Mouse (Mus musculus) regulatory T cell (primary cell): ENCODE measurements around the gene Rtf1.

ENCODE experiments used
- in situ Hi-C: fragments of 300-600 bp; cut with MboI, MseI; formaldehyde crosslinking; loops from one replicate; pipeline ENCODE4 v1.15.1; 2025; ENCODE audit warnings: high pct_unique_total_duplicates

Rtf1 gene

DNA sequence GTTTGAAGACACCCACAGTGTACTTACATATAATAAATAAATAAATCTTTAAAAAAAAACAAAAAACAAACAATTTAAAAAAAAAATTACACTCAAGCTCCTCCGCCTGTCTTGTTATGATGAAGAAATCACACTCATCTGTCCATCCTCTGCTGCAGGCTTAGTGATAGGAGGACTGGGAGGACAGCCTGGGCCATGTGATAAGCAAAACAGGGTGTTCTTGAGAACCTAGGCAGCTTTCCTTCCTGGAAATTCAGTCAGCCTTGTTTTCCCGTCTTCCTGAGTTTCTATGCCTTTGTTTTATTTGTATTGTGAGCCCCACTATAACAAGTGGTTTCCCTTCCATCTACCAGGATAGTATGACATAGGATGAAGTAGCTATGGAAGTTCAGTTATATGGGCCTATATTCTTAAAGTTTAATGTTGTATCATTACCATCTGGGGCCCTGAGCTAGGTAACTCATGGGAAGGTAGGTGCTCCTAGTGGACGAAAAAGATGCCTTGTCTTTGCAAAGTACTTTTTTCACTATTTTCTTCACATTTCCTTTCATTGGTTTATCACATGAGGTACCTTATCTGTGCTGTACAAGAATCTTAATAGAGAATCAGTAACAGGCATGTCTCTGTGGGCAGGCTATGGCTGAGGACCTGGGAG lies 53.0 kb downstream of the Rtf1 start:
- in situ Hi-C loops: no loop called here

DNA sequence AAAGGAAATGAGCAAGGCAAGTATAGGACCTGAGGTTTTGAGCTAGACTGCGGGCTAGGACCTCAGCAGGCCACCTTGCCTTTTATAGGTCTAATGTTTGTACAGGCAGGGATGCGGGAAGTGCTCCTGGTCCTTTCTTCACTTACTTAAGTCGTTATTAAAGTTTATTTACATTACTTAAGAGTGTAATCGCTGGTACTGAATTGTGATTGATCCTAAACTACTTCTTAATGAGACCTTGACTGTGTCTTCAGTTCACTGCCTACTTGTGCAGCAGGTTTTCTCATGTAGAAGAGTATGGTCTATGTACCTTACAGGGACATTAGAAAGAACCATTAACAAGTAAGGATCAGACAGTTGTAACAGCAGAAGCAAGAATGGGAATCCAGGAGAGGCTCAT lies 55.9 kb downstream of the Rtf1 start:
- in situ Hi-C loops: no loop called here

DNA sequence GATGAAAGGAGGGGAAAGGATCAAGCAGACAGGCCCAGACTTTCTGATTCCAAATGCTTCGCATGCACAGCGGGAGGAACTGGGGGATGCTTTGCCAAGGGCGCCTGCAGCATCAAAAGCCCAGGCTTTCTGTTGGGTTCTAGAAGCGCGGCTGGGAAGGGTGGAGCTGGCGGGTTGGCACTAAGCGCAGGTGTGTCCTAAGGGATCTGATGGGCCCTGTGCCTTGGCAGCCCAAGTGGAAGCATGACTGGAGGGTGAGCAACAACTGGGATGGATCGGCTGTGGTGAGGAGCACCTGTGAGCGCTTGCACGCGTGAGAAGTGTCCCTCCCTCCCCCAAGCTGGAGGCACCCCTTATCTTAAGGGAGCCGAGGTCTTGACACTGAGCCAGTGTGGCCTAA lies 62.3 kb downstream of the Rtf1 start:
- in situ Hi-C loops: no loop called here

DNA sequence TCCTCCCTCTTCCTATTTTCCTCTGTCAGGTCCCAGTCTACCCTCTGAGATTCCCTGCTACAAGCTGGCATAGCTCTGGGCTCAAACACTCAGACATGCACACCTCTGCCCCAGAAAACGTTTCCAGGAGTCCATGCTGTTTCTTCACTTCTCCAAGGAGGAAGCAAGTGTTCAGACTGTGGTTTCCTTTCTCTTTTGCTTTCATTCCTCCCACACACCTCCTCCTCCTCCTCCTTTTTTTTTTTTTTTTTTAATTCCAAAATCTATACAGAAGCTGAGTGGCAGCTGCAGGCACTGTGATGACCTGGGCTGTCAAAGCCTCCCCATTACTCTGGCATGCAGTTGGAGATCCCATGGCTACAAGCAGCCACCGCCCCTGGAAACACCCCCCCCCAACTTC lies 65.7 kb downstream of the Rtf1 start:
- in situ Hi-C loops: no loop called here

DNA sequence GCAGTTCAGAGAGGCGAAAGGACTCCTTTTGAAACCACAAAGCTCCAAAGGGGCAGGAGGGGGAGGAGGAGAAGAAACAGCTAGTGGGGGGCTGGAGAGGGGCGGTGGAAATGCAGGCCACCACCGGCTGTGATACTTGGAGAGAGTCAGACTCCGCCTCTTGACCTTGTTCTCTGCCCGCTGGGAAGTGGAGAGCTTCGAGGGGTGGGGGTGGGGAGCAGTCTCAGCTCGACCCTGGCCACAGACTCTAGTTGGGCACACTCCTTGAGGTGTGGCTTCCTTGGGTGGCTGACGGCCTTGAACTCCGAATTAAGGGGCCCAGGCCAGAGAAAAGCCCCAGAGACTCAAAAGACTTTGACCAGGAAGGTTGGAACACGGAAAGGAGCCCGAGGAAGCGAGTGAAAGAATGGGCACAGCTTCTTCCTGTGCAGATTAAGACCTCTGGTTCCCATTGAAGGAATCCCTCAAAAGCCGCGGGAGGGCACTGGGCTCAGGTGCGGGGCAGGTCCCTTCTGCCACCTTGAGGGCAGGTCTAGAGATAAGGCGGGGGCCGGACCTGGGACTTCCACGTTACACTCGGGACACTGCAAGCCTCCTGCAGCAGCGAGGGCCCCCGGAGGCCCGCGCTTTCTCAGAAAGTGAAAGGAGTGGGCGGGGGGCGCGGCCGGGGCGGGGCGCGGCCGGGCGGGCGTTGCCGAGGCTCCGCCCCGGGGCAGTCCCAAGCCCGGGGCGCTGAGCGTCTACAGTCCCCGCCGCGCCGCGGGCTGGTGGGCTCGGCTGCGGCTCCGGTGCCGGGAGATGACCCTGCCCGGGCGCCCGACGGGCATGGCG lies 66.9 kb downstream of the Rtf1 start, which contains the start of gene Itpka:
TSS of gene Itpka (plus strand) at position 757 of the 831 bp plus-strand sequence.
- in situ Hi-C loops: no loop called here

DNA sequence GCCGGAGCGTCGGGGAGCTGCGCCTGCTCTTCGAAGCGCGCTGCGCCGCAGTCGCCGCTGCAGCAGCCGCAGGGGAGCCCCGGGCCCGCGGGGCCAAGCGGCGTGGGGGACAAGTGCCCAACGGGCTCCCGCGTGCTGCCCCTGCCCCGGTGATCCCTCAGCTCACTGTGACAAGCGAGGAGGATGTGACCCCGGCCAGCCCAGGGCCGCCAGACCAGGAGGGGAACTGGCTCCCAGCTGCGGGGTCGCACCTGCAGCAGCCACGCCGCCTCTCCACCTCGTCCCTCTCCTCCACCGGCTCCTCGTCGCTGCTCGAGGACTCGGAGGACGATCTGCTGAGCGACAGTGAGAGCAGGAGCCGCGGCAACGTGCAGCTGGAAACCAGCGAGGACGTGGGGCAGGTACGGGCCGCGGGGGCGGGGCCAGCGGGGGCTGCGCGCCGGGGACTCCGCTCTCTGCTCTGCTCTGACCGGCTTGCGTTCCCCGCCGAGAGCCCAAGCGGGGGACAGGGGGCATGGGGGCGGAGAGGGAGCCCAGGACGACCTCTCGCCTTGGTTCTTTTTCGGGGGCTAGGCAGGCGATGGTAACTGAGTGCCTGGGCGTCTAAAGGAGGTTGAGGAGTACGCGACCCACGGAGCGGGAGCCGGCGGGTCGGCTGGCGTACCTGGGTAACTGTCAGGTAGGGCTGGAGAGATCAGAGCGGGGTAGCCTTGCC lies 67.8 kb downstream of the Rtf1 start:
- in situ Hi-C loops: no loop called here

DNA sequence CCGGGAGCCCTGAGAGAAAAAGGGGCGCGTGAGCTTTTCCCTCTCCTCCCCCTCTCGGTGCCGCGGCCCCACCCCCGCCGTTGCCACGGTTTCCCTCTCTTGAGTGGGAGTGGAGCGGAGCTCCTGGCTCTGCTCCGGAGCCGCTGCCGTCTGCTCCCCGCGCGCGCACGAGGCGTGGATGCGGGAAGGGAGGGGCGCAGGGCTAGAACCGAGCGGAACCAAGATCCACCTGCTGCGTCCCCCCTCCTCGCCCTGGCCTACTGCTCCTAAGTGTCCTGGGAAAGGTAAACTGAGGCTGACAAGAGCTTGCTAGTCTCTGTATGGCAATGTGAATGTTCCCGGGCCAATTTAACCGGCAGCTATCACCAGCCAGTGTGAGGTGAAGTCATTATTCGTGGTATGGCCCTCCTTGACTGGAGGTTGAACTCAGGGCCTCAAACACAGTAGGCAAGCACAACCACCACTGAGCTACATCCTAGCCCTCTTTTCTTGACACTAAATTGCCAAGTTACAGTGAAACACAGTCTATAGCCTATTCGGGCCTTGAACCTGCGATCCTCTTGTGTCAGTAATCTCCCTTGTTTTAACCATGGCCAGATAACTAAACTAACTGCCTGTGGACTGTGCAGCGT lies 68.4 kb downstream of the Rtf1 start:
- in situ Hi-C loops: no loop called here

DNA sequence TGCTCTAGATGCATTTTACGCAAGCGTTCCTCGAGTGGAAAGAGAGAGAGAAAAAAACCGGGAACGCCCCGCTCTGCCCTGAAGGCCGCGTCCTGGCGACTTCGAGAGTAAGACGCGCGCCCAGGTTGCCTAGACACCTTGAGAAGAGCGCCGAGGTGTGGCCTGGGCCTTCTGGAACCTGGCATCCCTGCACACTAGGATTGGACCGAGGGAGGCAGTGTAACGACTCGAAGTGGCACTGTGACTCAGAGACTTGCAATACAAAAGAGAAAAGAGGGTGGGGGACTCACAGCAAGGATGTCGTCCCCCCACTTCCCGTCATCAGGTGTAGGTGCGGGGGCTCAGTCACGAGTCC lies 68.9 kb downstream of the Rtf1 start:
- in situ Hi-C loops: no loop called here

DNA sequence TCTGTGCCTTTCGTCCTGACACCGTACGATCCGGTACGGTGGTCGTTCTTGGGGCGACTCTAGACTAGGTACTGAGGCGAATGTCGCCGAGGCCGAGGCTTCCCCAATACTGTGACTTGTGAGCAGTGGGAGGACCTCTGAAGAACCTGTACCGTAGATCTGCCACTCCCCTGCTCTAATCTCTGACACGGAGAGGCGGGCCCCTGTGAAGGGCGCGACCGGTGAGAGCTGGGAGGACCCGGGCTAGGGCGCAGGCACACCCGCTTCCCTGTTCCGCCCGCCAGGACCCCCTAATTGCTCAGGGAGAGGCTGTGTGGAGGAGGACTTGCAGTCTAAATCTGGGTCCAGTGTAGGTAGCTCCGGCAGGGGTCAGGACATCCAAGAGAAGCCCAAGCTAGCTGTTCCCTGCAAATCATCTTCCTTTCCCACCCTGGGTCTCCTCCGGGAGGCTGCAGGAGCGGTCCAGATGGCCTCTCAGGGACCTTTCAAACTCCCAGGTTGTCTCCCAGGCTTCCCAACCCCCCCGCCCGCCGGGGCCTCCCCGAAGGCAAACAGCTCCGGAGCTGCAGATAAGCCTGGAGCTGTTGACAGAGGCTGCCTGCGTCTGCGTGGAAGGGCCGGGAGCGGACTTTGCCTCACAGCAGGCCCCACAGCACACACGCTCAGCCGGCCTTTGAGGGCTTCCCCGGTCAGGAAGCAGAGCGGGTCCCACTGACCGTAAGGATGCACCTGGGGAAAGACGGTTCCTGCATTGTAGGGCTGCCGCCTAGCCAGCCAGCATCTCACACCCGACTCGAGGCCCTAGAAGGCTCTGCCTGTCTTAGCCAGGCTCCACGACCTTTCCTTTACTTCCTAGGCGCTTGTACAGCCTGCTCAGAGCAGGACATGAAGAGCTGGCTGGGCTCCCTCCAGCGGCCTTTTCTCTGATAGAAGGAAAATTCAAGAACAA lies 69.6 kb downstream of the Rtf1 start:
- in situ Hi-C loops: no loop called here

DNA sequence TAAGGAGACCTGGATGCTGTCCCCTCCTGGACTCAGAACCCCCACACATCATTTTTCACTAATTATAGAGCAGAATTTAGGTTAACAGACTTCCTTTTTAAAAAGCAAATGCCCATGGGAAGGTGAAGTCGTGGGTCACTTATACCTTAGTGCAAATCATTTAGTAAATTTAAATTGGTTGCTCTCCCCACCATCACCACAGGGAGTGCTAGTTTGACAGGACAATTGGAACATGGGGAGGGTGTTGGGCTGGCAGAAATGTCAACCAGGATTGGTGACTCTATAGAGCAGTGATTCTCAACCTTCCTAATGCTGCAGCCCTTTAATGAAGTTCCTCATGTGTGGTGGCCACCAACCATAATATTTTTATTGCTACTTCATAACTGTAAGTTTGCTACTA lies 70.4 kb downstream of the Rtf1 start:
- in situ Hi-C loops: no loop called here

DNA sequence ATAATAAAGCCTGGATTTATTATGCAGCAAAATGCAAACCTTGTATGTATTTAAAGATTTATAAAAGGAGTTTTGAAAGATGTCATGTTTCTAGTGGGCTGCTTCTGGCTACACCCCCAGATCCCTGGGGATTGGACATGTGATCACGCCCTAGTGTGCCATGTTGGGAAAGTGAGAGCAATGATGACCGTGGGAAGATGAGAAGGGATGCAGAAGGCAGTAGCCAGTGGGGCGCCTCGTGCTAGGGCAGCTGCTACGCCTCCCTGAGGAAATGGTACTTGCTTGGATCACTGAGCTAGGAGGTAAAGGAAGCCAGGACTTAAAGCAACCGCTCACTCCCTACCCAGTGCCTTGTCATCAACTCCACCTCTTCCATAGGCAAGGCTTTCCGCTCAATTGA lies 72.7 kb downstream of the Rtf1 start:
- in situ Hi-C loops: no loop called here

DNA sequence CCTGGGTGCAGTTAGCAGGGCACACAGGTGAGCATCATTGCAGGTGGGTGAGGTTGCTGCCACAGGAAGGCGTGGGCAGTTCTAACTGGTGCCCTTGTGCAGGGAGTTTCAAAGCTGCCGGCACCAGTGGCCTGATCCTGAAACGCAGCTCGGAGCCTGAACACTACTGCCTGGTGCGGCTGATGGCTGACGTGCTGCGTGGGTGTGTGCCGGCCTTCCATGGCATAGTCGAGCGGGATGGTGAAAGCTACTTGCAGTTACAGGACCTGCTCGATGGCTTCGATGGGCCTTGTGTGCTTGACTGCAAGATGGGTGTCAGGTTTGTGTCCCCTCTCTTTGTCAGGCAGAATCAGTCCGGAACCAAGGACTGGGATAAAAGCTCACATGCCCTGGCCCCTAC lies 74.4 kb downstream of the Rtf1 start:
- in situ Hi-C loops: no loop called here

DNA sequence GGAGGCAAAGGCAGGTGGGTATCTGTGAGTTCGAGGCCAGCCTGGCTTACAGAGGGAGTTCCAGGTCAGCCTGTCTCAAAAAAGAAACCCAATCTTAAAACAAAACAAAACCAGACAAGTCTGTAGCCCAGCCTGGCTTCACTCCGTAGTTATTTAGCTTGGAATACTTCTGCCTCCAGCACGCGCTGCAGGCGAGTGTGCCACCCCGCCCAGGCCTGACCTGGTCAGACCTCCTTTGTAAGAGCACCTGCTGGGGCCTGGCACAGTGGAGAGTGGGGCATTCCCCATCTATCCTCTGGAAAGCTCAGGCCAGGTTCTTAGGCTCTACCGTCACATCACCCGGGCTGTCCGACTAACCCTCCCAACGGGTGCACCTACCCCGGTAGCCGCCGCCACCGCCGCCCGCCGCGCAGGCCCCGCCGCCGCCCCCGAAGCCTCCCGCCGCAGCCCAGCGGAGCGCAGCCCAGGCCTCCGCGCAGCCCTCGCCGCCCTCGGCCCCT lies 82.8 kb downstream of the Rtf1 start:
- in situ Hi-C loops: no loop called here

DNA sequence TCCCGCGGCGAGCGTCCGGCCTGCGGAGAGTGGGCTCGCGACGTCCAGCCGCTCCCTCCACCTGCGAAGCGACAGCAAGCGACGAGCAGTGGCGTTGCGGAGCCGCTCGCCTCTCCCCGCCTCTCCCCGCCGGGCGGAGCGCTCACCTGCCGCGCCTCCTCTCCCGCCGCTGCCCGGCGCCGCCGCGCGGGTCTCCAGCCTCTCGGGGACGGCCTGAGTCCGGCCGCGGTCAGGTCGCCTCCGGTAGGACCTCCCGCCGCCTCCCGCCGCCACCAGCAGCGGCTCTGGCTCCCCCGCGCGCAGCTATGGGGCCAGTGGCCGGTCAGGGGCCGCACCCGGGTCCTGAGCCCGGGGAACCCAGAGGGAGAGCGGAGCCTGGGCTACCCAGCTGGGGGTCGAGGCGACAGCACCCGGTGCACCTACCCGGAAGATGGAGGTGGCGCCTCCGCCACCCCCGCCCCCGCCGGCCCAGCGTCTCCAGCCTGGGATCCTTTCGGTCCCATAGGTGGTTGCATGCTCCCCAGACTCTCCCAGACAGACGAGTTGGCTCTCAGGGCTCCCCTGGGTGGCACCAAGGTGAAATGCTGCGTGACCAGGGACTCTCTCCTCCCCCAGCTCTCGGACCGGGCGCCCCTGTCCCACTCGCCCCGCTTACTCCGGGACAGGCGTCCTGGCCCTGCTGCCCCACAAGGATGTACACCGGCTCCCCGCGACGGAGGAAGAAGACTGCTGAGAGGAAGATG lies 83.4 kb downstream of the Rtf1 start:
- in situ Hi-C loops: no loop called here

DNA sequence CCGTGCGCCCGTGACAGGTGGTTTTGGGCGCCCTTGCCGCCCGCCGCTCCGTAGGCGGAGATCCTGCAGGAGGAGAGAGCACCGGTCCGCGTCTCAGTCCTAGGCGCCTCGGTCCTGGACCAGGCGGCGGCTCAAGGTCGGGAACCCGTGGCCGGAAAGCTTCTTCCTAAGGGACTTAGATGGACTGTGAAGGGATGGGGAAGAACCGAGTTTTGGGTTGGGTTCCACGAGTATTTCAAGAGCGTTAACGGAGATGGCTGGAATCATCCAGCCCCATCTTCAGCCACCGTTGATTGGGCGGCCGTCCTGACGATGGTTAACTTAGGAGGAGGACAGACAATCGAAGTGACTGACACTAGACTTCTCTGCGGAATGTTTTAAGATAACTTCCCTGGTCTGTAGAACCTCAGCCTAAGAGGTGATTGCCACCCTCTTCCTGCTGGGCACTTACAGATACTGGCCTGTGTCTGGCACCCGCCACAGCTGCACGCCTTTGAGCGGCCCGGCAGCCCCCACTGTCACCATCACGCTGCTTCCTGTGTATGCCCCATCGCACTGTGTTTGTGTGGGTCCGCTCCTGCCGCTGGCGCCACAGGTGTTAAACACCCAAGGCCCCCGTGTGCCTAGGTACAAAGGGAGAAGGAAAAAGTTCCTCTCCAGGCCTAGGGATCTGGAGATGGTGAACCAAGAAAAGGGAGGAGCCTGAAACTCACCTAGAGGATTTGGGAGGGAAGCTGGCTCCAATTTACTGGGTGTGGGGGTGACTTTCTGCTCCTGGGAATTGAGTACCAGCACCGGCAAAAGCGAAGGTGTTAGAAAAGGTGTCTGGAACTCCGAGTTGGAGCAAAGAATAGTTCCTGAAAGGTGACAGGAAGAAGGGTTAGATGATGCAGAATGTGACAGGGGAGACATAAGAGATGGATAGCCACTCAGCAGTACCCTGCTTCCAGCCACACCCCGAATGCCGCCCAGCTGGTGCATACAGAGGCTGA lies 84.3 kb downstream of the Rtf1 start:
- in situ Hi-C loops: no loop called here

DNA sequence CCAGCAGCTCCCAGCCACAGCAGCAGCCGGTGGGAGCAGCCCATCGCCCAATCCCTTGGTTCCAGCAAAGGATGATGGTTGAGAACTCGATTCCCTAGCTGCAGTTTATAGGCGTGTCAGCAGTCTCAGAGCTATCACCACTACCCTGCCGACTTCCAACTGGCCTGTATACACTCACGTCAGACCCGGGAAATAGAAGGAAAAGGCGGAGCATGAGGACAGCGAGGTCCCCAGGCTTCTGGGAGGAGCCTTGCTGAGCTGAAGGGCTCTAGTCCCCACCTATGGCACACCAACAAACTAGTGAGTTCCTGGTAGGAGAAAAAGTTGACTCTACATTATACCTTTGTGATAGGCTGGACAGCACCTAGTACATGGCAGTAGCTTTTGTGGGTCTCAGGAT lies 85.4 kb downstream of the Rtf1 start, which contains the start of gene Ltk:
TSS of gene Ltk (minus strand) at position 181 of the 400 bp plus-strand sequence.
- in situ Hi-C loops: no loop called here

DNA sequence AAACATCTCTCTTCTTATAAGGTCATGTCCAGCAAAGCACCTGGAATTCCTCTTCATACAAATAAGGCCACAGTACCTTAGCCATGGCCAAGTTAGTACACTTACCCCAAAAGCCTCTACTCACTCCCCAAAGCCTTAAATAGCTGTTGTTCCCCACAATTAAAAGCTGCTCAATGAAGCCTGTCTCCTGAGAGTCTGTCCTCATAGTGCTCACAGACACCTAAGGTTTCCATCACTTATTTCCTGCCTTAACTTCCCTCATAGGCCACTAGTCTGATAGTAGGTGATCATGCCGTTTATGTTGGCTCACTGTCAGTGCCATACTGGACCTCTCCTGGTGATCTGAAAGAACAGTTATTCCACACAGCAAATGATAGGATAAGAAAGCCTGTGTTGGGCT lies 87.4 kb downstream of the Rtf1 start:
- in situ Hi-C loops: no loop called here

DNA sequence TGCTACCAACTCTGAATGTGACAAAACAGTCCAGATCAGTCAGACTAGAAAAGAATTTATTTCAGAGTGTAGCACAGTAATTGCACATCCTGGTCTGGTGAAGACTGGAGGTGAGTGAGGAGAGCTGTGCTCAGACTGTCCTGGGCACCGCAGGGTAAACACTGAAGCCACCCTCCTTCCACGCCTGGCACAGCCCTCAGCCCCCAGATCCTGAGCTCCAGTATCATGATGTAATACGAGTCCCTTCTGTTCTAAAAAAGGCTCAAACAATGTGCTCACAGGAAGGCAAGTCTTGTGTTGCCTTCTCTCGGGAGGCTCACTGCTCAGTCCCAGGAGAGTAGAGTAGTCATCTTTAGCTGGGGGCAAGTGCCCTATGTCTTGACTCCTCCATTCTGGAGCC lies 89.1 kb downstream of the Rtf1 start:
- in situ Hi-C loops: no loop called here

DNA sequence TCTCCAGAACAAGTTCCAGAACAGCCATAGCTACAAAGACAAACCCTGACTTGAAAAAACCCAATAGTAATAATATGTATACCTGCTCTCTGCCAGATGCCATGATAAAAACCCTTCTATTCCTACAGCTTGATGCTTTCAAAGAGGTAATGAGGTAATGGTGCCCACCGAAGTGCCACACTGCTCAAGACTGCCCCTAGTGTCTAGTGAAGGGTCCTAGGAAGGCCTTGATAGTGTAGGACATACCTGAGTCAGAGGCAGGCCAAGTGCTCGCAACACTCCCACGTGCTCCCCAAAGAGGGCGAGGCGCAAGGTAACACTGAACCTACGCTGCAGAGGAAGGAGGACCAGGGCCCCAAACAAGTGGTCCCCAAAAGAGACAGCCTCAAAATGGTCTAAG lies 92.4 kb downstream of the Rtf1 start:
- in situ Hi-C loops: no loop called here
